In the genomic region with DNA sequence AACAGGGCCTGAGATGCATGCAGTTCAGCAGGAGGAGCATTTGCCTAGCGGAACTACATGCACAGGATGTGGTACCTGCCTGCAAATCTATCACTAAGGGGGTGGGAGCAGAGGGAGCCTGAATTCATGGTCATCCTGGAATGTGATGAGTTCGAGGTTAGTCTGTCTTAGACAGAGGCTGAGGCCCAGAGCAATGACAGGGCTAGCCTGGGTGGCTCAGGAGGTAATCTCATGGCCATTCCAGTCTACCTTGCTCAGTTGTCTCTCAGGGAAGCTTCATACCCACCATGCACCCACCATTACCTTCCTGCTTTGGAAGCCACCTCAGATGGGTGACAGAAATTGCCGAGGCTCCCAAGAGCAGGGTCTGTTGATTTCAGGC, we compare ENCODE assay signal across 8 mouse cellular contexts. TPM values are rescaled to one million over a fixed set of nuclear protein-coding genes. Genes with fewer than 3 reads are reported as not detected.
A peak's percentile ranks its signal among the peaks of the same experiment; 100 is the strongest.
DNase-seq lines count a peak whose midpoint lies in the region; ATAC-seq and TF ChIP-seq lines count a peak whose summit lies in the region.
"Had no signal": no experiment of that assay in that cellular context is flagged by ENCODE, and none has a peak within 500 bp of the region (broad histone marks: within the 10 kb centered on the region; RNA-seq: fewer than 3 reads in every experiment).

No protein-coding gene starts in this region.

- H3K27ac ChIP-seq in liver, adult 2 months (replicated peaks; ENCODE audit: insufficient read depth, low read depth, low read length) = peak overlapping the region; percentile 46
- peak overlapping the region; percentile 95 for H3K27ac ChIP-seq in embryonic facial prominence, embryonic 14.5 days (replicated peaks; ENCODE audit: low read depth, low read length)
- peak overlapping the region; percentile 46 for H3K27ac ChIP-seq in hindbrain, embryonic 15.5 days (replicated peaks)
- H3K27ac ChIP-seq in neural tube, embryonic 13.5 days (replicated peaks) = peak overlapping the region; percentile 78

- ATAC-seq in embryonic facial prominence, embryonic 14.5 days (ENCODE audit: low read depth) = no peak
- no peak for ATAC-seq in hindbrain, embryonic 15.5 days (ENCODE audit: low FRiP score, low read depth)
- no peak for ATAC-seq in neural tube, embryonic 13.5 days (ENCODE audit: low read depth)
- ATAC-seq: activated CD4-positive, CD25-positive, alpha-beta regulatory T cell, adult 4 months had no signal

- no peak overlapping the region for H3K4me3 ChIP-seq in liver, adult 2 months (ENCODE audit: insufficient read depth, low read depth, low read length)
- H3K4me3 ChIP-seq in embryonic facial prominence, embryonic 14.5 days (ENCODE audit: low read depth, low read length) = peak overlapping the region; percentile 8; the same call in 1 of the 2 replicates
- no peak overlapping the region for H3K4me3 ChIP-seq in hindbrain, embryonic 15.5 days
- H3K4me3 ChIP-seq in neural tube, embryonic 13.5 days = no peak overlapping the region

- H3K4me1 ChIP-seq in liver, adult 2 months (ENCODE audit: control insufficient read depth, insufficient read depth, low read length) = peaks cover 5% of the 10 kb centered on the region; the same call in 1 of the 2 replicates
- H3K4me1 ChIP-seq in embryonic facial prominence, embryonic 14.5 days (ENCODE audit: control insufficient read depth, insufficient read depth, low read length) = peaks cover 50% of the 10 kb centered on the region
- peaks cover 55% of the 10 kb centered on the region for H3K4me1 ChIP-seq in hindbrain, embryonic 15.5 days (replicated peaks)
- peaks cover 65% of the 10 kb centered on the region for H3K4me1 ChIP-seq in neural tube, embryonic 13.5 days (replicated peaks)

- no peak overlapping the region for H3K9ac ChIP-seq in liver, adult 2 months (ENCODE audit: low read depth, low read length)
- H3K9ac ChIP-seq in embryonic facial prominence, embryonic 14.5 days (ENCODE audit: low read depth, low read length) = no peak overlapping the region; the same call in 1 of the 2 replicates
- no peak overlapping the region for H3K9ac ChIP-seq in hindbrain, embryonic 15.5 days
- H3K9ac ChIP-seq in neural tube, embryonic 13.5 days = no peak overlapping the region

- no peaks in the 10 kb centered on the region for H3K79me2 ChIP-seq in liver, adult 2 months (ENCODE audit: control insufficient read depth, insufficient read depth, low read length)

- intact Hi-C loops in gastrocnemius, postnatal 36 days (cut with DNase I) = no loop called here
- intact Hi-C loops in left cerebral cortex, postnatal 10 days (cut with DNase I) = loop anchor here (5.0 kb wide), 1 partner anchor 127 kb away; no protein-coding TSS in a partner anchor

- peak overlapping the region; percentile 68 for H3K4me2 ChIP-seq in embryonic facial prominence, embryonic 14.5 days (ENCODE audit: low read depth, low read length)
- H3K4me2 ChIP-seq in hindbrain, embryonic 15.5 days = 0 out of 2 replicates have a peak overlapping the region, but pooled peaks have one; percentile 80
- peak overlapping the region; percentile 62 for H3K4me2 ChIP-seq in neural tube, embryonic 13.5 days

- DNase-seq in liver, adult 2 months (ENCODE audit: extremely low read depth, low read depth, low spot score) = no peak
- no peak for DNase-seq in liver
- no peak for DNase-seq in embryonic facial prominence, embryonic 14.5 days (ENCODE audit: low spot score)
- no peak for DNase-seq in gastrocnemius, postnatal 36 days
- no peak for DNase-seq in left cerebral cortex, postnatal 10 days (ENCODE audit: extremely low spot score in 1 of 2, low spot score in 2 of 2)

- peaks cover 9% of the 10 kb centered on the region; the same call in 1 of the 2 replicates for H3K27me3 ChIP-seq in liver, adult 2 months (ENCODE audit: control insufficient read depth, insufficient read depth, low read length)
- no peaks in the 10 kb centered on the region for H3K27me3 ChIP-seq in embryonic facial prominence, embryonic 14.5 days (replicated peaks; ENCODE audit: control insufficient read depth, insufficient read depth, low read length)
- 0 out of 2 replicates have a peak, but pooled peaks cover 7% of the 10 kb centered on the region for H3K27me3 ChIP-seq in hindbrain, embryonic 15.5 days
- peaks cover 23% of the 10 kb centered on the region for H3K27me3 ChIP-seq in neural tube, embryonic 13.5 days

- TF ChIP-seq POLR2A in liver, adult 2 months (IDR thresholded peaks at IDR 0.05; ENCODE audit: extremely low read depth, insufficient read depth, low read length) = no peak

- H3K36me3 ChIP-seq in liver, adult 2 months (ENCODE audit: control insufficient read depth, insufficient read depth, low read length) = no peaks in the 10 kb centered on the region
- peaks cover 8% of the 10 kb centered on the region; the same call in 1 of the 2 replicates for H3K36me3 ChIP-seq in embryonic facial prominence, embryonic 14.5 days (ENCODE audit: control insufficient read depth, insufficient read depth, low read length)
- H3K36me3 ChIP-seq in hindbrain, embryonic 15.5 days = no peaks in the 10 kb centered on the region
- H3K36me3 ChIP-seq in neural tube, embryonic 13.5 days = no peaks in the 10 kb centered on the region

- H3K9me3 ChIP-seq in embryonic facial prominence, embryonic 14.5 days (ENCODE audit: control insufficient read depth, low read length) = no peaks in the 10 kb centered on the region
- H3K9me3 ChIP-seq in hindbrain, embryonic 15.5 days = no peaks in the 10 kb centered on the region
- no peaks in the 10 kb centered on the region for H3K9me3 ChIP-seq in neural tube, embryonic 13.5 days

- 86% methylated on average over 3 of the region's 3 CpGs for WGBS in liver, adult 2 months
- WGBS in embryonic facial prominence, embryonic 14.5 days = 66% methylated on average over 3 of the region's 3 CpGs
- 80% methylated on average over 3 of the region's 3 CpGs for WGBS in hindbrain, embryonic 15.5 days
- WGBS in neural tube, embryonic 13.5 days = 82% methylated on average over 3 of the region's 3 CpGs

- TF ChIP-seq CTCF in liver, adult 2 months (IDR thresholded peaks at IDR 0.05; ENCODE audit: low read depth, low read length) = no peak

RNA-seq across cellular contexts. Expression of a gene that starts 2.8 kb away (rescaled TPM):
- total RNA-seq in liver, adult 2 months (2014; rRNA removed) = 0.07 and 0.09 TPM in 2 replicates
- polyA plus RNA-seq in liver, adult 2 months (2012; rRNA removed) = 0.01 and 0.05 TPM in 2 replicates
- 26.1 and 34.8 TPM in 2 replicates for polyA plus RNA-seq in embryonic facial prominence, embryonic 14.5 days (2014; fragmentation: Nextera tagmentation; extraction: Ambion mirVana)
- 5.4 and 6.9 TPM in 2 replicates for polyA plus RNA-seq in hindbrain, embryonic 15.5 days (2015; fragmentation: Nextera tagmentation; extraction: Ambion mirVana)
- polyA plus RNA-seq in neural tube, embryonic 13.5 days (2015; fragmentation: Nextera tagmentation; extraction: Ambion mirVana) = 4.3 and 5.2 TPM in 2 replicates
- total RNA-seq in gastrocnemius, postnatal 36 days (2021) = 1 to 10 TPM; 1.2 to 1.3 TPM
- total RNA-seq in left cerebral cortex, postnatal 10 days (2021) = 10 to 100 TPM in 1 of 2 experiments, 1 to 10 TPM in 1; 6.5 to 16.9 TPM

RNA-seq across cellular contexts. Expression of a gene that starts 14.4 kb away (rescaled TPM):
- total RNA-seq in liver, adult 2 months (2014; rRNA removed) = not detected in 2 replicates
- polyA plus RNA-seq in liver, adult 2 months (2012; rRNA removed) = not detected in 2 replicates
- polyA plus RNA-seq in embryonic facial prominence, embryonic 14.5 days (2014; fragmentation: Nextera tagmentation; extraction: Ambion mirVana) = 0.11 and 0.16 TPM in 2 replicates
- 4.2 and 4.7 TPM in 2 replicates for polyA plus RNA-seq in hindbrain, embryonic 15.5 days (2015; fragmentation: Nextera tagmentation; extraction: Ambion mirVana)
- polyA plus RNA-seq in neural tube, embryonic 13.5 days (2015; fragmentation: Nextera tagmentation; extraction: Ambion mirVana) = 1.2 and 1.6 TPM in 2 replicates
- under 1 TPM; 0.07 to 0.13 TPM for total RNA-seq in gastrocnemius, postnatal 36 days (2021)
- 1 to 10 TPM; 5.6 to 6.1 TPM for total RNA-seq in left cerebral cortex, postnatal 10 days (2021)

RNA-seq across cellular contexts. Expression of a gene that starts 31.7 kb away (rescaled TPM):
- 24.2 and 39.9 TPM in 2 replicates for total RNA-seq in liver, adult 2 months (2014; rRNA removed)
- 93.2 and 112 TPM in 2 replicates for polyA plus RNA-seq in liver, adult 2 months (2012; rRNA removed)
- polyA plus RNA-seq in embryonic facial prominence, embryonic 14.5 days (2014; fragmentation: Nextera tagmentation; extraction: Ambion mirVana) = 99.0 and 107 TPM in 2 replicates
- 125 and 136 TPM in 2 replicates for polyA plus RNA-seq in hindbrain, embryonic 15.5 days (2015; fragmentation: Nextera tagmentation; extraction: Ambion mirVana)
- 116 and 127 TPM in 2 replicates for polyA plus RNA-seq in neural tube, embryonic 13.5 days (2015; fragmentation: Nextera tagmentation; extraction: Ambion mirVana)
- total RNA-seq in gastrocnemius, postnatal 36 days (2021) = 10 to 100 TPM; 62.4 to 62.7 TPM
- total RNA-seq in left cerebral cortex, postnatal 10 days (2021) = 100 to 1,000 TPM; 157 to 162 TPM
